Mouse (Mus musculus): ENCODE measurements around the gene Ppp1r1c.
"Not testable (repeated sequence)": the region's sequence is repeated elsewhere in the genome, so short reads cannot be mapped to it uniquely, and the experiment has no call there.

Gene Ppp1r1c

DNA sequence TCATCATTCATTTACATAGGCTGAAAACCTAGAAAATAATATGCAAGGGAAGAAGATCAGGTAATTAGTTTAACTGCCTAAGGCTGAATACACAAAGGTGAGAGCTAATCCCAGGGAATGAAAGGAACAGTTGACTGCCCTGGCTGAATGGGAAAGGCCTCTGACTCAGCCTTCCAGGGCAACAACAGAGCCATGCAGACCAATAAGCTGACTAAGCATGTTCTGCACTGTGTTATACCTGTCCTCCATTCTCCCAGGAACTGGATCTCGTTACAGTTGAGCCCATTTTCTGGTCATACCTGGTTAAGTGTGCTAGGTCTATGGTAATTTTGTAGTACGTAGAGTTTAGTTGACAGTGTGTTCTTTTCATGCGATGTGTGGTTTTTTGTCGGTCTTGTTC, 36.6 kb downstream of the Ppp1r1c start:
- DNase-seq (ENCODE audit: extremely low spot score) = no peak

DNA sequence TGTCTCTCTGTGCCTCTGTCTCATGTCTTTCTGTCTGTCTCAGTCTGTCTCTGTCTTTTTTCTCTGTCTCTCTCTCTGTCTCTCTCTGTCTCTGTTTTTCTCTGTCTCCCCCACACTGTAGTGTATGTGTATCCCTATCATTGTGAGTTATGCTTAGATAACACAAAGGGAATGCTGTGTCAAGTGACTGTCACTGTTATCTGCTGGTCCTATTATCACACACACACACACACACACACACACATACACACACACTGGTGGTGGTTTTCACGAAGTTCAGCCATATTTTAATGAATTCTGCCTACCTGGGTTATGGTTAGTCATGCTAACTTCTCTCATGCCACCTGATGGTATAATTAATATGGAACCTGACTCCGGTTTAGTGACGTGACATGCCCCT, 44.1 kb downstream of the Ppp1r1c start:
- DNase-seq (ENCODE audit: extremely low spot score) = no peak

DNA sequence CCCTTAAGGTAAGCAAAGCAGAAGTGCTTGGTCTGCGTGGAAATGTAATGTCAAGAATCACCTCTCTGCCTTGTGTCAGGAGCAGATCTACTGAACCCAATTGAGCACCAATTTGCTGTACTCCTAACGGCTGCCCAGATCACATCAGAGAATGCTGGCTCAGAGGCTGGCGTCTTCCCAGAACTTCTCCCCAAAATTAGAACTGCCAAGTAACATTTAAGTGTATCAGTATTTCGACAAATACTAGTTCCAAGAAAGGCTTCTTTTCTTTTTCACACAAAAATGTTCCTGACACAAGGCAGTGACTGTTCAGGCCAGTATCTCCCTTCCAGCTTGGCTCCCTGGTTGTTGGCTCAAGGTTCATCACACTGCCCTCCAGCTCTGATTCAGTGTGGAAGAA, 52.4 kb downstream of the Ppp1r1c start:
- no peak for DNase-seq (ENCODE audit: extremely low spot score)

DNA sequence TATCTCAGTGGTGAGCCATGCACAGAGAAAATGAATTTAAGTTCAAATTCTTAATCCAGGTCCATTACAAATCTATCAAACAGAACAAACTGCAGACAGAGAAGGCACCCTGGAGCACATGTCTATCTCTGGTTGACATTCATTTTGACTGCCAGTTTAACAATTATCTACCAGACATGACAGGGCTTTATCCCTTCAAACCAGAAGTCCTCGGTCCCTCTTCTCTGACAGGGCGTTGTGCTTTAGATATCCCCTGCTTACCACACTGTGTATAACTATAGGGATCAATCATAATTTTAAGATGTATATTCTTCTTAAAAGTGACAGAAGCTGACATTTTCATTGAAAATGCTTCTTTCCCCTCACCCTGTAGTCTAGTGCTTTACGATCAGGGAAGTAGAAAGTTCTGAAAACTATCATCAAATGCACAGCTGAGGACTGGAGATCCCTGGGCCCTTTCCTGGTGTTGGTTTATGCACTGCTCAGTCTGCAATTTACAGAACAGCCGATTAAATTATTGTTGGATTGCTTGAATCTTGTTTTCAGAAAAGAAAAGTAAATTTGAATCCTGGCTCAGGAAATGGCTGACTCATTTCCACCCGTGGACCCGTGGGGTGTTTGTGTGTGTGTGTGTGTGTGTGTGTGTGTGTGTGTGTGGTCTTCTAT, 55.3 kb downstream of the Ppp1r1c start:
- DNase-seq (ENCODE audit: extremely low spot score) = no peak

DNA sequence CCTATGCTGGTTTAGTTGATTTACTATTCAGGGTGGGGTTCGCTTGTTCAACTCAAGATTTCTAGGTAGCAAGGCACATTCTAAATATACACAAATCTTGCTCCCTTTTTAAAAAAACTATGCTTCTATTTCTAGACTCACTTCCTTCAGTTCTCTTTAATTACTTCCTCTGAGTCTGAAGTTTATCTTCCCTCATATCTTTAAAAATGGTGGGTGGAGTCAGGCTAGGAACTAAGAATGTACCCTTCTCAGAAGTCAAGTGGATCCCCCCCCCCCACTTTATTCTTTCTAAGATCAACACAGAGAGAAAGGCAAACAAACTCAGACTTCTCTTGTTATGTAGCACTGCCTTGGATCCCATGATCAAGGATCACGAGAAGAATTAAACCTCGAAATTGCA, 57.5 kb downstream of the Ppp1r1c start:
- DNase-seq (ENCODE audit: extremely low spot score) = no peak

DNA sequence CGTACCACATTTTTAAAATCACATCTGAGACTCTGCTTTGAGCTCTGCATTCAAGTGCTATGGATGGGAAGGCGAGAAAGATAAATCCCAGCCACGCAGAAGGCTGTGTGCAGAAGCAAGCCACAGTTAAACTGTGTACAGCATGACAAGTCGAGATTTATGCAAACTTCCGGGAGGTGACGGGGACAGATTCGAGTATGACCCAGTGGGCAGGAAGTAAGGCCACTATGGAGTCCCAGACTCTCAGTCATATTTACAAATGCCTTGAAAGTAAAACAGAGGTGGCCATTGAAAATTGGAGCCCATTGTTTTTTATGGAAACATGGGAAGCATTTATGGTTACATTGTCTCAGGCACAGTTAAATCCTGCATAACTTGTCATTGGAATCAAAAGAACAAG, 58.1 kb downstream of the Ppp1r1c start:
- no peak for DNase-seq (ENCODE audit: extremely low spot score)

DNA sequence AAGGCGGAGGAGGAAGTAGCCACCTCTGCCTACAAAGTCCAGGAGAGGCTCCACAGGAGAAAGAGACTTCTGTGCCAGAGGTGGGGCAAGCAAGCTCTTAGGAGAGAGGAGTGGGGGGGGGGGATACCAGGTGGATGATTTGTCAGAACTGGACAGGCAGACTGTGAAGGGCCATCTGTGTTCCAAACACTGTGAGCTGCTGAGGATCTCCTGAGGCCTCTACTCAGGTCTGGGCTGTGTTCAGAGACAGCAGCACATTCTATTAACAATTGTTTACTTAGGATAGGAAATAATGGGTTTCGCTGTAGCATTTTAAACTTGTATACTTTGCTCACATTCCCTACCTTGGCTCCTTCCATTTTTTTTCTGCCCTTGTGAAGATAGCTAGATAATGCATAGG, 61.0 kb downstream of the Ppp1r1c start:
- no peak for DNase-seq (ENCODE audit: extremely low spot score)

DNA sequence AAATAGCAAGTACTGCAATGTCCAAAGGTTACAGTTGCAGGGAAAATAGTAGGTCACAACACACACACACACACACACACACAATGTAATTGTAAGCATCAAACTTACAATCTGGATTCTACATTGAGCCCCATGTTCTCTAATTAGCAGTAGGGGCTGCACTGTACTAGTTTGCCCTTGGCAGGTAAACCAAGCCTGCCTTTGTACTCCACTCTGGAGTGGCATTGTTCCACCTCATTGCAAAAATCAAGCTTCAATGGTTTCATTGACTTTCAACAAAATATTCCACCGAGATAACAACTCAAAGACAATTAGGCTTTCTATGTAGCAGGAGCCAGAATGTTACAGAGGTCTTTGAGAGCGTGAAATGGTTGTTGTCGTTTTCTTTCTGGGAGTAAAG, 62.7 kb downstream of the Ppp1r1c start:
- no peak for DNase-seq (ENCODE audit: extremely low spot score)

DNA sequence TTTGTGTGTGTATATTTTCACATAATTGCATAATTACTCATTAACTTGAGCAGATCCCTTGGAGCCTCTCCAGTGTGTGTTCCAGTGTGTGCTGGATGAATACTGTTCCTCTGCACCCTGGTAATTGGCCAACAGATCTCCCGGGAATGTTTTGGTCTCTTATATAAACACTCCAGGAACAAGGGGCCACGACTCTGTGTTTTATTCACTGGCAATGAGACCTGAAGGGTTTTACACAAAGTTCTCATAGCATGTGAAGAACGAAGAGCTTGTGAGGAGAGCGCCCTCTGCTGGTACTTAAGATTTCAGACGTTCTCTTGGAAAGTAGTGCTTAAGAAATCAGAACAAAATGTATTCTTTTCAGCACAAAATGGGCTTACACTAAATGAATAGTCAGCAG, 66.8 kb downstream of the Ppp1r1c start:
- peak; percentile 59 for DNase-seq (ENCODE audit: extremely low spot score)

DNA sequence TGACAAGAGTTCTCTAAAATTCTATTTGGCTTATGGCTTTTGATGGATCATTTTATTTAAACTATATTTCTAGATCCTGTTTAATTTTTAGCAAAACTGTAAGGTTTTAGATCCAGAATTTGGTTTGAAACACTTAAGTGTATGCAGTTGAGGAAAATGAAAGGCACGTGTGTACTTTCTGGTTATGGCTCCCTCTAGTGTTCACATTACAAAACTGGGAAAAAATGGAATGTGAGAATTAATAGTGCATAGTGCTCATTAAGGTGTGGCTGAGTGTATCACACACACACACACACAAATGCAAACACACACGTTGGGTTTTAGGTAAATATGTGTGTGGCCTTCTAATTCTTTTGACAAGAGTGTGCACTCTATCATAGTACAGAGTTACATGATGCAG, 70.2 kb downstream of the Ppp1r1c start:
- DNase-seq (ENCODE audit: extremely low spot score) = no peak

DNA sequence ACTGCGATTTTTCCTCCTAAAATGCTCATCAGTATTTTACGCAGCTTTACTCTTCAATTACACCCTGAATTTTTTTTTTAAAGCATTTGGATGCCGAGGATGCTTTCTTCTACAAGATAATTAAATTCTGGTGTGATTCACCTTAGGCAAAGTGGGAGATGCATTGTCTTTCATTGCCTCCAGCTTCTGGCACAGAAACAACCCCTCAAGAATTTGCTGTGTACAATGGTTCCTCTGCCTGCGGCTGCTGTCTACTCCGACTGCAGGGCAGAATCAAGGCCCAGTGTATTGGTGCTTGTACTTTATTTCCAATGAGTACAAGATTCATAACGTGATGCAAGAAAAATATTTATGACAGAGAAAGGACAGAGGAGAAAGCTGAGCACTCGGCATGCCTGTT, 73.2 kb downstream of the Ppp1r1c start:
- no peak for DNase-seq (ENCODE audit: extremely low spot score)

DNA sequence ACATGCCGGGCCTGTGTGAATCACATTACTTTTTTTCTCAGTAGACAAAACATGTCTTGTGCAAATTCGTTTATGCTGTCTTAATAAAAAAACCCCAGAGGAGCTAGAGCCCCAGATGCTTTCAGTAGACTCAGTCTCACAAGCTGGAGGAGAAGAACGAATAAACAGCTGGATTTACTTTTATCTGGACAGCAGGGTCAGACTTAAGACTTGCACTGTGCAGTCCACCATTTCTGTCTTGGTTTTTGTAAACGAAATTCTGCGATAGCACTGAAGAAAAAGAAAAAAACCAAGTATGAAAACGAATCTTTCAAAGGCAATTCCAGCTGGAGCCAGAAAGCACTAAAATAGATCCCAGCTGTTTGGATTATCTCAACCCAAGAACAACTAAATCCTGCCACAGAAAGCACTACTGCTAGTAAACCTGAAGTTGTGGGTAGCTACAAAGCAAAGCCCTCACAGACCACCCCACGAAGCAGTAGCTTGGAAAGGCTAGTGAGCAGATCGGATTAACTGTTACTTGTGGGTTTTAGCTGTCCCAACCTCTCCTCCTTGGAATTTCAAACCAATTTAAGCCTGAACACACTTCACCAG, 78.1 kb downstream of the Ppp1r1c start:
- DNase-seq (ENCODE audit: extremely low spot score) = no peak

DNA sequence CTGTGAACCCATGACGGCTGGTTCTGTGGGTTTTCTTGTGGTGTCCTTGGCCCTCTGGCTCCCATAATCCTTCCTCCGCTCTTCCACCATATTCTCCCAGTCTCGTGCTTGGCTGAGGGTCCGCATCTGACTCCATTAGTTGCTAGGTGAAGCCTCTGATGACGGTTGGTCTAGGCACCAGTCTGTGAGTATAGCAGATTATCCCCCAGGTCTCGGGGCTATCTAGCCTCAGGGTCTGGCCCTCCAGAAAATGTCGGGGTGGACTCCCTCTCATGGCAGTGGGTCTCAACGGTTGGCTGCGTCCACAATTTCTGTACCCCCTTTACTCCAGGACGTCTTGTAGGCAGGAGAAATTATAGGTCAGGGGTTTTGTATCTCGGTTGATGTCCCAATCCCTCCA, 78.9 kb downstream of the Ppp1r1c start:
- no peak for DNase-seq (ENCODE audit: extremely low spot score)

DNA sequence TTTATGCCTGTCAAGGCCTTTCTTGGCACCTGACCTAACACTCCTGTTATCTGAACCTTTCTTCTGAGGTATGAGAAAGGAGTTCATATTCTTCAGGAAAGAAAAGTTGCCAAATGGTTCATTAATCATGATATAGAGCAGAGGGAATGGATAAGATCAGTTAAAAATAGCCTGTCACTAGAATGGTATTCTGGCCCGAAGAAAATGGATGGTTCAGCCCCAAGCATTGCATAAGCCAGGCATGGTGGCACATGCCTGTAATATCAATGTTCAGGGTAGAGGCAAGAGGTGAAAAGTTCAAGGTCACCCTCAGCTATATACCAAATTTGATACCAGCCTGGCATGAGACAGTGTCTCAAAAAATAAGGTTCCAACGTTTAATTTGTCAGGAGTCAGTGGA, 85.6 kb downstream of the Ppp1r1c start:
- no peak for DNase-seq (ENCODE audit: extremely low spot score)

DNA sequence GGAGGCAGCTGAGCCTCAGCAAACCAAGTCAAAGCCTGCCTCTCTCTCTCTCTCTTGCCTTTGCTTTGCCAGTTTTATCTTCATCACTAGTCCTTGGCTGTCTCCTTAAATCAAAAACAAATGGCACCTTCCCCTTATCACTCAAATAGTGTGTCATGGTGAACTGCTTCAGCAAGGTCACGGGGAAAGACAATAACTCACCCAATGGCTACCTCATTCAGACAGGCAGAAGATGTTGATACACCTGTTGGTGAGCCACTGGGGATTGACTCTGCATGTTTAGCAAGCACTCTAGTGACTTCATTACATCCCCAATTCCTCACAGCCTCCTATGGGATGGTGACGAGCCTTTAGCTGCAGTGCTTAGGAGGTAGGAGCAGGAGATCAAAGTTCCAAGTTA, 89.9 kb downstream of the Ppp1r1c start:
- DNase-seq (ENCODE audit: extremely low spot score) = no peak

DNA sequence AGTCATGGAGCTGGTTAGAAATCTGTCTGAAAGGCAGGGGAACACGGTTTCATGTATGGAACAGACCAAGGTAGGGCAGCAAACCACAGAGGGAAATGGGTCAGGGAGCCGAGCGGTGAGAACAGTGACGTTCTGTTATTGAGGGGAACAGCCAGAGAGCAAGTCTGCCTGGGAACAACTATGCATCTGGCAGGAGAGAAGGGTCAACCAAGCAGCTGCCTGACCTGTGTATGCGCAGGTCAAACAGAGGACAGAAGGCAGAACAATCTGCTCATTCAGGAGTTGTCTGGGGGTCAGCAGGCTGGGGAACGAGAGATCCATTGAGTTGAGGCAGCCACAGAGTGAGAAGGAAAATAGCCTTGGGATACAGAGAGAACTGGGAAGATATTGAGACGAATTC, 91.0 kb downstream of the Ppp1r1c start:
- peak; percentile 75 for DNase-seq (ENCODE audit: extremely low spot score)

DNA sequence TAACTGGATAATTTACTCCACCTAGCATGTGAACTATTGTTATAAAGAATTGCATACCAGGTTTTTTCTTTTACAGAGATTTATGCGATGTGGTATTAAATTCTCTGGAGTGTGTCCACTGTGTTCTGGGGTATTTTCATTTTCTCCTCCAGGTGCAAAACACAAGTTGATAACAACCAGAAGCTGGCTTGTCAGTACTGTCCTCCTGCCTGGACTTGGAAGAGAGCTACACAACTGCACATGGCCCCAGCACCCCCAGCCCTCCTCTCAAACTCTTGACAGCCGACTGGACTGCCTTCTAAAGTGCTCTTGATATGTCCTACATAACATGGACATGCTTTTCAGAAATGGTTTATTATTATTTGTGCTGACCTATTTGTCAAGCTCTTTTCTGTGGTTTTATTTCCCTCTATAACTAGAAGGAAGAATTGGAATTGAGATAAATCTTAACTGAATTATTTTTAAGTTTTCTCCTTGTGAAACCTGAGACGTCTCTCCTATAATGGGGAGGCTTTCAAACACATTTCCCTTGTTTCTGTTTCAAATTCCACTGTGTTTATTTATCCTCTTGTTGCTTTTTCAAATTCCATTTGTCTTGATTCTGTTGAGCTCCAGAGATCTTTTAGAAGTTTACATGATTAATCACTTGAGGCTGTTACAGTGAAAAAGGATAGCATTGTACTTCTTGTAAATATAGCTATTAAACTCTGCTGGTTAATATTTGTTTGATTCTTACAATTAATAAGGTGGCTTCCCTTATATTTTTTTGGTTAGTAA, 108.3 kb downstream of the Ppp1r1c start:
- DNase-seq (ENCODE audit: extremely low spot score) = no peak

DNA sequence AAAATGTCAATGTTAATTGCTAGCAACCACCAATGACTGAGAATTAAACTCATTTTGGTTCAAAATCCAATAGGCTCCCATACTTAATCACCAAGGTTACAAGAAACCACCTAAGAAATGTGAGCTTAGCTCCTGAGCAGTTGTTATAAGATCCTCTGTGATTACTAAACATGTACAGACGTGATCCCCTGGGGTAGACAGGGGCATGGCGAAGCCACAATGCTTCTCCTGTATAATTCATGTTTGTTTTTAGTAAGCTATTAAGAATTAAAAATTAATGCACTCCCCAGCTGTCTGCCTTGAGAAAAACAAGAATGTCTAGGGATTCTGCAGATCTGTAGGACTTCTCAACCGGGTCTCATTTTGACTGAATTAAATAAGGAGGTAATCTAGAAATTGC, 112.0 kb downstream of the Ppp1r1c start:
- DNase-seq (ENCODE audit: extremely low spot score) = no peak

DNA sequence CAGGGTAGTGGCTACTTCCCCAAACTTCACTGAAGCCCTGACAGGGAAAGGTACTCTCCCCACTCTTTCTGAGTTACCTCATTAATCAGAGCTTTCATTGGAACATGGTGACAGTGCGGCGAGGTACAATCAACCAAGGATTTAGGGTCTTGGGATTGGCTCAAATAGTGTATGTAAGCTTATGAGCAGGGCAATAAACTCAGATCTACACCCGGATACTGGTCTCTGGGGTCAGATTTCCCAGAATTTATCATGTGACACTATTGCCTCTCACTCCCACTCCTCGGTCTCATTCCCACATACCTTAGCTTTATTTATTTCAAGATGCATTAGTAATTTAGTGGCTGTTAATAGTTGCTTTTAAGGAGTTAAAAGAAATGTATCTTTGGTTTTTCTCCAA, 118.3 kb downstream of the Ppp1r1c start:
- DNase-seq (ENCODE audit: extremely low spot score) = no peak

DNA sequence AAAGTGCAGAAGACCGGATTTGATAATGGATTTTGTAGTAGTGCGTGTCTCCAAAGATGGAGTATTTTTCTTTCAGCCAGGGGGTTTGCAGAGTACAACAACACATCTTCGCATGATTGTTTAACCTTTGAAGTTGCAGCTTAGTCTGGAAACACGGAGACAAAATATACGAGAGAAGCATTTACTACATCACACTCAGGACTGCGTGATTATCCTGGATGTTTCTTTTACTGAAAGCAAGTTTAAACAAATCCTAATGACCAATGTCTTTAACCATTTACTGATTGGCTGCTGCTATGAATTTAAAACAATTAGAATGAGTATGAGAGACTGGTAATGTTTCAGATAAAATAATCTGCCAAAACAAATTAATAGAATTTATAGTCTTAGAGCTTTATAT, 131.5 kb downstream of the Ppp1r1c start:
- no peak for DNase-seq (ENCODE audit: extremely low spot score)

DNA sequence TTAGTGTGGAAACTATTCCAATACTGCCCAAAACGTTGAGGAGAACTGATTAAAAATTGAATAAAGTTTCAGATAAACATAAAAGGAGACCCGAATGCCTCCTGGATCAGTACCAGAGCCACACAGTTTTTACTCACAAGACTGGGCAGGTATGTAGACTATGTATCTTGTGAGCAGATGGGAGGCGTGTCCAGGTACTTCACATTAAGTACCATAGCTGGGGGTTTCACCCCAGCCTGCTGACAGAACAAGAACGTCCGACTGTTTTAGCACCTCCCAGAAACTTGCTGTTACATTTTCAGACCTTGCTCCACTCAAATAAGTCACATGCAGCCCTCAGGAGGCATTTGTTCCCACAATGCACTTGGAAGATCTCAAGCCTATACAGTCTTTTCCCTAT, 131.9 kb downstream of the Ppp1r1c start:
- DNase-seq (ENCODE audit: extremely low spot score) = no peak

DNA sequence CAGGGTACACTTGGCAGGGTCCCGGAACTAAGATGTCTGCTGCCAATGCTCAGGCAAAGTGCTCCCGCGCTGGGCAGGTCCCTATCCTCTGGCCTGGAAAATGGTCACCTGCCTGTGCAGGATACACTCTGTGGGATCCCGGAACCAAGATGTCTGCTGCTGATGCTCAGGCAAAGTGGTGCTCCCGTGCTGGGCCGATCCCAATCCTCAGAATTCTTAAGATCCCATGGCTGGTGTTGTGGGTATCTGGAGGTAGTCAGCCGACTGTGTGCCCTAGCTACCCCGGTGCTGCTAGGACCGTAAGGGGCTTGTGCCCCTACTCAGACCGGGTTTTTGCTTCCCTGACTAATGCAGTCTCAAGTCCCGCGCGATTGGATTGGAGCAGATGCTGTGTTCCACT, 139.8 kb downstream of the Ppp1r1c start:
- DNase-seq (ENCODE audit: extremely low spot score) = not testable (repeated sequence)

DNA sequence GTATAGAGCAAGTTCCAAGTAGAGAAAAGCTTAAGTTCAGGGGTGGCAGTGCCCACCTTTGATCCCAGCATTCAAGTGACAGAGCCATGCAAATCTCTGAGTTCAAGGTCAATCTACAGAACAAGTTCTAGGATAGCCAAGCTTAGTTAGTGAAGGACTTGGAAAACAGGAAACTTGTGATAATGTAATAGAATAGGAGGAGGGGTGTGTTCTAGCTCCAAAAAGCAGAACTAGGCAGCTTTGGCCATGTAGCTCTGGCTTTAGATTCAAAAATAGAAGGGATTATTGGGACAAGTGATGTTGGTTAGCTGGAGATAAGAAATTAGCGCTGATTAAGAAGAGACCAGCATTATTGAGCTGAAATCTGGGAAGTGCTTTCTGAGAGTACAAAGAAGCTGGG, 149.3 kb downstream of the Ppp1r1c start:
- DNase-seq (ENCODE audit: extremely low spot score) = no peak

All from embryo, embryonic 9.5 days (tissue).